Mouse (Mus musculus): ENCODE measurements around the gene Dlg2. TPM values are rescaled to one million over a fixed set of nuclear protein-coding genes. Genes with fewer than 3 reads are reported as not detected.

Gene Dlg2
- total and polyA plus RNA-seq, 3 experiments, result 0.72 to 1.9 (median 1.7) TPM

- no peak overlapping the region for H3K9ac ChIP-seq (ENCODE audit: low read depth, low read length)
- no peaks in the 10 kb centered on the region for H3K79me2 ChIP-seq (replicated peaks; ENCODE audit: control insufficient read depth, insufficient read depth, low read length)
- no peak for DNase-seq
- no peak overlapping the region for H3K27ac ChIP-seq
- intact Hi-C loops (cut with DNase I), result no loop called here
- no peaks in the 10 kb centered on the region for H3K4me1 ChIP-seq (ENCODE audit: control insufficient read depth, insufficient read depth, low read length)
- no peak overlapping the region for H3K4me3 ChIP-seq
- 30% methylated on average over 1 of the region's 1 CpGs for WGBS
- H3K27me3 ChIP-seq (ENCODE audit: control insufficient read depth, insufficient read depth, low read length), result no peaks in the 10 kb centered on the region
- no peaks in the 10 kb centered on the region for H3K36me3 ChIP-seq (ENCODE audit: control insufficient read depth, insufficient read depth, low read length)
- no peak for TF ChIP-seq POLR2A (IDR thresholded peaks at IDR 0.05; ENCODE audit: insufficient read depth, low read depth, low read length)
- no peak for TF ChIP-seq CTCF (IDR thresholded peaks at IDR 0.05)
- no peak for TF ChIP-seq EP300 (IDR thresholded peaks at IDR 0.05; ENCODE audit: insufficient read depth, low read depth, low read length)
These were observed 1239.3 kb downstream of the Dlg2 start for GRCm38 (mm10) chr7:91715776-91716175.

- TF ChIP-seq POLR2A (IDR thresholded peaks at IDR 0.05; ENCODE audit: insufficient read depth, low read depth, low read length), result no peak
- TF ChIP-seq EP300 (IDR thresholded peaks at IDR 0.05; ENCODE audit: insufficient read depth, low read depth, low read length), result no peak
- no peak for TF ChIP-seq CTCF (IDR thresholded peaks at IDR 0.05)
- intact Hi-C loops (cut with DNase I), result no loop called here
- no peaks in the 10 kb centered on the region for H3K4me1 ChIP-seq (ENCODE audit: control insufficient read depth, insufficient read depth, low read length)
- no peaks in the 10 kb centered on the region for H3K79me2 ChIP-seq (replicated peaks; ENCODE audit: control insufficient read depth, insufficient read depth, low read length)
- no peaks in the 10 kb centered on the region for H3K36me3 ChIP-seq (ENCODE audit: control insufficient read depth, insufficient read depth, low read length)
- no peak overlapping the region for H3K27ac ChIP-seq
- DNase-seq, result no peak
- no peak overlapping the region for H3K9ac ChIP-seq (ENCODE audit: low read depth, low read length)
- H3K4me3 ChIP-seq, result no peak overlapping the region
- no peaks in the 10 kb centered on the region for H3K27me3 ChIP-seq (ENCODE audit: control insufficient read depth, insufficient read depth, low read length)
- WGBS, result 61% methylated on average over 6 of the region's 6 CpGs
These were observed 1240.2 kb downstream of the Dlg2 start for GRCm38 (mm10) chr7:91716696-91717095.

- DNase-seq, result no peak
- intact Hi-C loops (cut with DNase I), result no loop called here
- no peaks in the 10 kb centered on the region for H3K36me3 ChIP-seq (ENCODE audit: control insufficient read depth, insufficient read depth, low read length)
- no peak overlapping the region for H3K9ac ChIP-seq (ENCODE audit: low read depth, low read length)
- no peak overlapping the region for H3K4me3 ChIP-seq
- H3K4me1 ChIP-seq (ENCODE audit: control insufficient read depth, insufficient read depth, low read length), result no peaks in the 10 kb centered on the region
- TF ChIP-seq EP300 (IDR thresholded peaks at IDR 0.05; ENCODE audit: insufficient read depth, low read depth, low read length), result no peak
- no peak overlapping the region for H3K27ac ChIP-seq
- H3K27me3 ChIP-seq (ENCODE audit: control insufficient read depth, insufficient read depth, low read length), result no peaks in the 10 kb centered on the region
- H3K79me2 ChIP-seq (replicated peaks; ENCODE audit: control insufficient read depth, insufficient read depth, low read length), result no peaks in the 10 kb centered on the region
These were observed 1243.8 kb downstream of the Dlg2 start for GRCm38 (mm10) chr7:91720318-91720717.

- H3K36me3 ChIP-seq (ENCODE audit: control insufficient read depth, insufficient read depth, low read length), result no peaks in the 10 kb centered on the region
- H3K79me2 ChIP-seq (replicated peaks; ENCODE audit: control insufficient read depth, insufficient read depth, low read length), result no peaks in the 10 kb centered on the region
- 67% methylated on average over 5 of the region's 5 CpGs for WGBS
- TF ChIP-seq EP300 (IDR thresholded peaks at IDR 0.05; ENCODE audit: insufficient read depth, low read depth, low read length), result no peak
- no peak for TF ChIP-seq CTCF (IDR thresholded peaks at IDR 0.05)
- TF ChIP-seq POLR2A (IDR thresholded peaks at IDR 0.05; ENCODE audit: insufficient read depth, low read depth, low read length), result no peak
- H3K4me3 ChIP-seq, result no peak overlapping the region
- no peaks in the 10 kb centered on the region for H3K4me1 ChIP-seq (ENCODE audit: control insufficient read depth, insufficient read depth, low read length)
- H3K27ac ChIP-seq, result no peak overlapping the region
- H3K27me3 ChIP-seq (ENCODE audit: control insufficient read depth, insufficient read depth, low read length), result no peaks in the 10 kb centered on the region
- intact Hi-C loops (cut with DNase I), result no loop called here
- no peak for DNase-seq
- no peak overlapping the region for H3K9ac ChIP-seq (ENCODE audit: low read depth, low read length)
These were observed 1247.9 kb downstream of the Dlg2 start for GRCm38 (mm10) chr7:91724397-91724796.

GRCm38 (mm10) chr7:91740748-91741147 is 1264.3 kb downstream of the Dlg2 start:
- TF ChIP-seq EP300 (IDR thresholded peaks at IDR 0.05; ENCODE audit: insufficient read depth, low read depth, low read length) (no peak), CTCF (IDR thresholded peaks at IDR 0.05) (no peak), POLR2A (IDR thresholded peaks at IDR 0.05; ENCODE audit: insufficient read depth, low read depth, low read length) (no peak)
- Histone ChIP-seq H3K36me3 (ENCODE audit: control insufficient read depth, insufficient read depth, low read length) (no peaks in the 10 kb centered on the region), H3K4me1 (ENCODE audit: control insufficient read depth, insufficient read depth, low read length) (no peaks in the 10 kb centered on the region), H3K4me3 (no peak overlapping the region), H3K27me3 (ENCODE audit: control insufficient read depth, insufficient read depth, low read length) (no peaks in the 10 kb centered on the region), H3K9ac (ENCODE audit: low read depth, low read length) (no peak overlapping the region), H3K27ac (no peak overlapping the region), H3K79me2 (replicated peaks; ENCODE audit: control insufficient read depth, insufficient read depth, low read length) (no peaks in the 10 kb centered on the region)
- 80% methylated on average over 3 of the region's 3 CpGs for WGBS
- intact Hi-C loops (cut with DNase I), result no loop called here
- no peak for DNase-seq

GRCm38 (mm10) chr7:91753151-91753861 is 1276.8 kb downstream of the Dlg2 start:
- TF ChIP-seq EP300 (IDR thresholded peaks at IDR 0.05; ENCODE audit: insufficient read depth, low read depth, low read length), result no peak
- no peak for TF ChIP-seq POLR2A (IDR thresholded peaks at IDR 0.05; ENCODE audit: insufficient read depth, low read depth, low read length)
- no peak for TF ChIP-seq CTCF (IDR thresholded peaks at IDR 0.05)

More at GRCm38 (mm10) chr7:91753151-91753861, 1276.8 kb downstream of the Dlg2 start:
- H3K27me3 ChIP-seq (ENCODE audit: control insufficient read depth, insufficient read depth, low read length), result no peaks in the 10 kb centered on the region
- H3K9ac ChIP-seq (ENCODE audit: low read depth, low read length), result no peak overlapping the region
- no peaks in the 10 kb centered on the region for H3K79me2 ChIP-seq (replicated peaks; ENCODE audit: control insufficient read depth, insufficient read depth, low read length)
- no peak for DNase-seq
- H3K4me1 ChIP-seq (ENCODE audit: control insufficient read depth, insufficient read depth, low read length), result no peaks in the 10 kb centered on the region
- no peaks in the 10 kb centered on the region for H3K36me3 ChIP-seq (ENCODE audit: control insufficient read depth, insufficient read depth, low read length)
- no peak overlapping the region for H3K4me3 ChIP-seq
- H3K27ac ChIP-seq, result no peak overlapping the region
- intact Hi-C loops (cut with DNase I), result no loop called here
